Mouse (Mus musculus): ENCODE measurements around the gene Ccdc36.

Gene Ccdc36

DNA sequence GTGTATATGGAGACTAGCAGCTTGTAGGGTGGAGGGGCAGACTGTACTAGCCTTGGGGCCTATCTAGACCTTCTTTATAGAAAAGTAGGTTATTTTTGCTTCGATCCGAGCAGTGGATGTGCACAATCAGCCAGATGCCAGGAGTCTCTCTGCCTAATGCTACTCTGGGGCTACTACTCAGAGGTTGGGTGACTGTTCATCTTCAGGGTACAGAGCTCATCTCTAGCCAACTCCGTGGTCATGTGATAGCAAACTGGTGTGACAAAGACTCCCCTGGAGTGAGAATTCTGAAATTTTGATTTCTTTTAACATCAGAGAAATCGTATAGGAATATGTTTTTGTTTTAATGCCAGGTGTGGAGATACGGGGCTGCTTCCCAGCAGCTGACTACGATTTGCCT lies 24.6 kb upstream of the Ccdc36 start:
- POLR2A ChIA-PET, result interaction anchor here (0.6 to 2.2 kb wide), 39 partner anchors 9 to 372 kb away, joined by 3 to 14 read pairs (median 3); partner anchors contain the start of genes 1700102P08Rik (in 2 of the 4), Nicn1 (in 2 of the 4), Wdr6 (in 2 of the 4) and Gpx1 (in 1 of the 4)
- CTCF ChIA-PET, result interaction anchor here (0.5 to 2.4 kb wide), 75 partner anchors 8 to 554 kb away, joined by 3 to 11 read pairs (median 4); partner anchors contain the start of genes Klhdc8b (in 3 of the 4), 1700102P08Rik (in 2 of the 4), Usp19 (in 2 of the 4) and Amigo3 (in 1 of the 4)

DNA sequence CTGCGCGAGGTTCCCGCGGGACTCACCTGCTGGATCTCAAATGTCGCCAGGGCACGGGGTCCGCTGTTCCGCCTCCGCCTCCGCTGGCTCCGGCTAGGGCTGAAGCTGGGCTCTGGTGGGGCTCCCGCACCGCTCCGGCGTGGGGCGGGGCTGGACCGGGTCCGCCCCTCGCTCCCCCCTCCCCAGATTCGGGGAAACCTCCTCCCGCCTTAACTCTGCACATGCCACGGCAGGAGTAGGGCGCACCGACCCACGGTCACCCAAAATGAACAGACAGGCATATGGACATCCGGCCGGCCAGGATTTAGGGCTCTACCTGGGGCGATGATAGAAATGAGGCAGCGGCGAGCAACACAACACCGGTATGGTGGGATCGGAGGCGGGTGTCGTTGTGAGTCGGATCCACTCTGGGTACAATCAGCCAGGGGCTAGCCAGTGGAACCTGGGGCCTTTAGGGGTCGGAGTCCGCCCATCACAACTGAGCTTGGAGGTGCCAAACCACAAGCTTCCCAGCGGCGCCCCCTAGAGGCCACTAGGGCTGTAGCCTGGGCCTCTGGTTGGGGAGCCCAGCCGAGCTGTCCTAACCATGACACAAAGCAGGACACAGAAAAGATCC lies 24.1 kb upstream of the Ccdc36 start:
- CTCF ChIA-PET, result interaction anchor here (0.5 to 2.4 kb wide), 83 partner anchors 8 to 692 kb away, joined by 3 to 11 read pairs (median 4); partner anchors contain the start of genes Klhdc8b (in 3 of the 4), 1700102P08Rik (in 2 of the 4), Usp19 (in 2 of the 4) and Amigo3 (in 1 of the 4)
- POLR2A ChIA-PET, result interaction anchor here (0.6 to 2.2 kb wide), 39 partner anchors 9 to 373 kb away, joined by 3 to 14 read pairs (median 3); partner anchors contain the start of genes 1700102P08Rik (in 2 of the 4), Nicn1 (in 2 of the 4), Wdr6 (in 2 of the 4) and Gpx1 (in 1 of the 4)

DNA sequence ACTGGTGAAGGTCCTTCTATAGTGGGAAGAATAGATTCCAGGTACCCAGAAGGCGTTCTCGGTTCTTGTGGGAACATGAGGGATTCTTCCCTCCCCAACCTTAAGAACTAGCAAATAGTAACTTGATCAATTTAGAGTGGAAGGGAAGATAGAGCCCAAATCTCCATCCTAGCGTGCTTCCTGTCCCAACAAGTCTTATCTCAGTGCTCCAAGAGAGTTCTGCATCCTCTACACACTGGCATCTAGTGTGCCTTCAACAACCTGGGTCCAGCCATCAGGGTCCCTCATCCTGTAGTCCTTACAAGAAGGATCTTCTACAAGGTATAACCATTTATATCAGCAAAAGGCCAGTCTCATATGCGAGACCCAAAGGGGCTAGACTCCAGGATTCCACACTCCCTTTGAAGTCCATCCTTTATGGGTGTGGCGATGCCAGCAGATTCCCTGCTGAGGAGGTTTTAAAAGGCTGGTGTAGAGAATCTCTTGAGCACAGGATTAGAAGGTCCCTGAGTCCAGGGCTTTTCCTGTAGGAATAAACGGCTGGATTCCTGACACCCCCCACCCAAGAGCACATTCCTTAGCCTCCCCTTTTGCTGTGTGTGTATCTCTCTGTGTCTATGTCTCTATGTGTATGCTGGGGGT lies 23.4 kb upstream of the Ccdc36 start:
- ChIA-PET CTCF (interaction anchor here (0.9 to 2.4 kb wide), 15 partner anchors 8 to 398 kb away, joined by 3 to 10 read pairs (median 5); partner anchors contain the start of genes Amigo3 (in 1 of the 4), Ccdc36 (in 1 of the 4), Klhdc8b (in 1 of the 4) and Lamb2 (in 1 of the 4)), POLR2A (interaction anchor here in 3 of 4 experiments (1.1 to 2.2 kb wide), 8 partner anchors 13 to 187 kb away, joined by 3 to 14 read pairs (median 10); partner anchors contain the start of genes 1700102P08Rik (in 2 of the 3), Qars (in 1 of the 3), Qrich1 (in 1 of the 3) and Rhoa (in 1 of the 3))

DNA sequence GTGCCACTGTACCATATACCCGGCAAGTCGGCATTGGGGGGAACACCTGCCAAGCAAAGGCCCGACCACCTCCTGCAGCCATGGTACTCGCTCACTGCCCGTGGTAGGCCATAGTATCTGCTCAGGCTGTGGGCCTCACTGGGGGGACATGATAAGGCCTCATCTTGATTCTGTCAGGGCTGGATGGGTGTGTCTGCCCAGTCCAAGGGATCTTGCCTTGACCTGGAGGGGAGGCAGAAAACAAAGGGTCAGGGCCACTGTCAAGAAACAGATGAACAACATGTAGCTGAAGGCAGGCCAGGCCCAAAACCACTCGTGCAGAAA lies 22.8 kb upstream of the Ccdc36 start:
- POLR2A ChIA-PET, result no interaction called here
- CTCF ChIA-PET, result interaction anchor here in 1 of 4 experiments (1.9 to 2.4 kb wide), 2 partner anchors 13 to 28 kb away, joined by 5 to 10 read pairs; partner anchors contain the start of gene Lamb2

DNA sequence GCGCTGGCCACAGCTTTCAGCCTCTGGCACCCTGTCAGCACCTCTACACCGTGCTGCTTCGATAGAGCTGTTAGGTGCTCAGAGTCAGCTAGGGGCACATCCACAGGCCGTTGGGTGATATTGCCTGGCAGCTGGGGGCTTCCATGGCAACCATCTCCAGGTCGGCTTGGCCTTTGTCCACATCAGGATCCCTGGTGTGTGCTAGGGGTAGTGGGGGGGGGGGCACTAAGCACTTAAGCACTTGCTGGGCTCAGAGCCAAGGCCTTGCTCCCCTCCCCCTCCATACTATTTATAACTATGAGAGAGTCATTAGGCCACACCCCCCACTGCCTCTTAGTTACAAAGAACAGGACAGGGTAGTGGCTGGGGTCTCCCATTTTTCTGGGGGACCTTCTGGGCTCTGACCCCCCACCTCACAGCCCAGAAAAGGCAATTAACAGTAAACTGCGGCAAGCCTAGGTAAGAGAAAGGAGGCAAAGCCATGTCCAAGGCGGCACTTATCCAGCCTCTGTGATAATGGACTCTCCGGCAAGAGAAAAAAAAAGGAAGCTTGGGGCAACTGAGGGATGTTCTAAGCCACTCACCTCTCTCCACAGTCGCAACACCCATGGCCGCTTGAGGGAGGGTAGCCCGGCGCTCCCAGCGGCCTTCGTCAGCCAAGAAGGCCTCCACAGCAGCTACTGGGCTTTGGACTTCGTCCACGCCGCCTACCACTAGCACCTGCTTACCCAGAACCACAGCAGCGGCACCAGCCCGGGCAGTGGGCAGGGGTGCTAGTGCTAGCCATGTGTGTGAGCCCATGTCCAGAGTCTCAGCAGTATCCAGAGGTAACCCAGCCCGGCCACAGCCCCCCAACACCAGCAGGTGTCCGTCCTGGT lies 22.2 kb upstream of the Ccdc36 start:
- POLR2A ChIA-PET, result interaction anchor here in 3 of 4 experiments (0.6 to 2.8 kb wide), 10 partner anchors 7 to 128 kb away, joined by 3 to 5 read pairs (median 5); partner anchors contain the start of genes 1700102P08Rik (in 2 of the 3), Qars (in 1 of the 3), Usp19 (in 1 of the 3) and Wdr6 (in 1 of the 3)
- CTCF ChIA-PET, result interaction anchor here (0.6 to 0.8 kb wide), 10 partner anchors 10 to 457 kb away, joined by 3 to 16 read pairs (median 4); partner anchors contain the start of genes Dag1 (in 1 of the 4) and Gpx1 (in 1 of the 4)

DNA sequence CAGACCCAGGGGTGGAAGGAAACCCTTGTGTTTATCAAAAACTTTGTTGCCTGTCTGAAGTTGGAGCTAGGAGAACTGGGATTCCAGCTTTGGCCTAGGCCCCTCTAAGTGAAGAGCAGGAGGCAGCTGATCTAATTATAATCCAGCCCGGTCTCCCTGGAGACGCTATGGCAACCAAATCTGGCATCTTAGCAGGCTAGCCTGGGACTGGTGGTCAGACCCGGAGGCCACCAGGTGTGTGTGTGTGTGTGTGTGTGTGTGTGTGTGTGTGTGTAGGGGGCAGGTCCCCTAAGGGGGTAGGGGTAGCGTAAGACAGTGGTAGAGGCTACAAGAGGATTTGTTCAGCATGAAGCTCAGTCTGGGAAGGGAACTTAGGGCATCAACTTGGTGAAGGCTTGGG lies 21.6 kb upstream of the Ccdc36 start:
- CTCF ChIA-PET, result interaction anchor here (0.6 to 0.8 kb wide), 9 partner anchors 9 to 457 kb away, joined by 3 to 16 read pairs (median 4); partner anchors contain the start of genes Dag1 (in 1 of the 4) and Gpx1 (in 1 of the 4)
- POLR2A ChIA-PET, result interaction anchor here in 3 of 4 experiments (0.6 to 2.8 kb wide), 12 partner anchors 8 to 129 kb away, joined by 3 to 6 read pairs (median 5); partner anchors contain the start of genes 1700102P08Rik (in 2 of the 3), Lamb2 (in 1 of the 3), Qars (in 1 of the 3) and Qrich1 (in 1 of the 3)

DNA sequence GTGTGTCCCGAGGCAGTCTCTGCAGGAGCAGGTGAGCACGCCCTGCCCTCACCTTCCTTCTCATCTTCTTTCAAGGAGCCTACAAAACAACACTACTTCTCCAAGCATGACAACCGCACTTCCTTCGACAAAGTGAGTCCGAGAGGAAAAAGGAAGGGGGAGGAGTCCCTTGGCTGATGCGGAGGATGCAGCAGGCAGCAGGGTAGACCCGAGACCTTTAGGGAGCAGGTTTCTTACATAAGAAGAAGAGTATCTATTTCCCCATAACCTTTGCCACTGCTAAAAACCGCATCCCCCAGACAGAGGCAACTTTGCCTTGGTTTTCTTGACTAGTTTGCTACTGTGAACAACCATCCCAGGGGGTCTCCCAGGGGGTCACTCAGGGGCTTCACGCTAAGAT lies 16.8 kb upstream of the Ccdc36 start:
- ChIA-PET CTCF (interaction anchor here in 1 of 4 experiments (1.6 kb wide), 1 partner anchor 8 kb away, joined by 4 read pairs; no protein-coding TSS in a partner anchor), POLR2A (no interaction called here)

DNA sequence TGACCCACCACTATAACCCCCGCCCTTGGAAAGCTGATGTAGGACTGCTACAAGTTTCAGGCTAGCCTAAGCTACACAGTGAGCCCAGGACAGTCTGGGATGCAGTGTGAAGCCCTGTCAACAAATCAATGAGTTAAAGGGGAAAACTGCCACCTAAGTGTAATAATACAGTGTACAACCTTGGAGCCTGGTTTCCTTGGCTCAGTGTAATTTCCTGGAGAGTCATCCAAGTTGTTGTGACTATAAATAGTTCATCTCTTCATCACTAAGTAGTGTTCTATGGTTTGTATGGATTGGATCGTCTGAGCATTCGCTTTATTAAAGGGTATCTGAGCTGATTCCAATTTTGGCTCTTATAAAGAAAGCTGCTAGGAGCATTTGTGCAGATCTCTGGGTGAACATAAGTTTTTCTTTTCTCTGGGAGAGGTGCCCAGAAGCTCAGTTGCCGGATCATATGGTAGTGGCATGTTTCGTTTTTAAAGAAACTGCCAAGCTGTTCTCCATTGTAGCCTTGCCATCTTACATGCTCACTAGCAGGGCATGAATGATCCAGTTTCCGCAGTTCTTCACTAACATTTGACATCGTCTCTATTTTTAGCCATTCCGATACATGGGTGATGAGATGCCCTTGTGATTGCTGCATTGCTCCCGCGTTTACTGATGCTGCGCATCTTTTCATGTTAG lies 13.1 kb upstream of the Ccdc36 start:
- ChIA-PET POLR2A (interaction anchor here in 3 of 4 experiments (0.5 to 1.5 kb wide), 5 partner anchors 14 to 151 kb away, joined by 3 to 6 read pairs (median 4); partner anchors contain the start of genes Gpx1 (in 1 of the 3), Rhoa (in 1 of the 3) and Tcta (in 1 of the 3)), CTCF (interaction anchor here in 2 of 4 experiments (0.7 to 2.1 kb wide), 3 partner anchors 9 to 202 kb away, joined by 3 to 10 read pairs (median 3); no protein-coding TSS in a partner anchor)

DNA sequence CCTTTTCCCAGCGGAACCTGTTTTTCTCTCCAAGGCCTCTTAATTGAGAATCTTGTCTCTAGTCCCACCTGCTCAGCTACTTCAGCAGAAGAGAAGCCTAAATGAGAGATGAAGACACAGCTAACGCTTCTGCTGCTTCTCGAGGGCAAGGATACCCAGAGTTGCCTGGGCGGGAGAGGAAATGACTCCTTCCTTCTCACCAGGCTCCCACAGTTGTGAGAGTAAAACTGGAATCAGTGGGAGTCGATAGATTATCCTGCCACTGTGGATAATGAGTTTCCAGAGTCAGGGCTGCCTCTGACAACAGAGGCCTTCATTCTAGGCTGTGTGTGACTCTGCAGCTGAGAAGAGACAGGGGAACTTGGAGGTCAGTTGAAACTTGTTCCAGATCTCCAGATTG lies 12.2 kb upstream of the Ccdc36 start:
- ChIA-PET POLR2A (interaction anchor here in 3 of 4 experiments (0.5 to 1.5 kb wide), 4 partner anchors 12 to 152 kb away, joined by 3 to 6 read pairs (median 4); partner anchors contain the start of gene Gpx1 (in 1 of the 3)), CTCF (interaction anchor here in 3 of 4 experiments (0.5 to 2.1 kb wide), 7 partner anchors 10 to 201 kb away, joined by 3 to 10 read pairs (median 3); no protein-coding TSS in a partner anchor)

DNA sequence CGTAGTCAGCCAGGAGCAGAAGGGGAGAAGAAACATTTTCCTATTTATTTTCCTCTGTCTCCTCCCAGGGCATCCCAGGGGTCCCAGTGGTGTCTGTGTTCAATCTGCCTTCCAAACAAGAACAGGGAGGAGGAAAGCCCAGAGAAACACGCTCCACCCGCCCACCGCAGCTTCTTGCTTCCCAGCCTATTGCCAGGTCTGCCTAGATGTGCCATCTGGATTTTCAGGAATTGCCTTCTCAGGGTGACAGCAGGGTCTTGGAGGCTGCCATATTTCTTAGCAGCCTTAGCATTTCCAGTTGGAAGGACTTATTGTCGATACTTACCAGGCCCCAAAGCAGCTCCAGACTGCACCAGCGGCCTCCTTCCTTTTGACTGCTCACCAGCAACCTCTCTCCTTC lies 10.9 kb upstream of the Ccdc36 start:
- CTCF ChIA-PET, result interaction anchor here in 3 of 4 experiments (1.0 to 2.1 kb wide), 3 partner anchors 13 to 17 kb away, joined by 3 to 10 read pairs (median 5); no protein-coding TSS in a partner anchor
- POLR2A ChIA-PET, result interaction anchor here in 1 of 4 experiments (0.5 to 1.2 kb wide), 3 partner anchors 101 to 1324 kb away, joined by 3 to 4 read pairs (median 3); partner anchors contain the start of gene Gpx1

DNA sequence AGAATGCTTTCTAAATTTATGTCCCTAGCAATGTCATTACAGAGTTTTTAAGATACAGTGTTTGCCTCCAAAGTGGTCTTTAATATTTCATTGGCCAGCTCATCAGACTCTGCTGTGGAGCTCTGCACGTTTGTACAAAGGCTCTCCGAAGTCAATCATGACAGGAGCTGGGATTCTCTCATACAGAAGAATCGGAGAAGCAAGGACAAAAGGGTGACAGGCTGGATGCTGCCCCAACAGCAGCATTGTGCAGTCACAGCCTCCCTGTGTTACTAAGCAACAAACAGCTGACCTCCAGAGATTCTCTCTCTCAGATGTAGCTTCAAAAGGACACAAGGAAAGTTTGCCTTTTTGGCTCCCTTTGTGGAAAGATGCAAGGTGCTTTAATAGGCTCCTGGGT lies 7.9 kb upstream of the Ccdc36 start, which contains the start of gene BC048562:
BC048562 (plus strand) TSS at position 301 of the 400 bp plus-strand sequence.
- ChIA-PET CTCF (interaction anchor here in 2 of 4 experiments (1.7 kb wide), 2 partner anchors 16 to 17 kb away, joined by 5 to 8 read pairs; no protein-coding TSS in a partner anchor), POLR2A (interaction anchor here in 2 of 4 experiments (0.6 to 1.2 kb wide), 3 partner anchors 82 to 130 kb away, joined by 3 to 6 read pairs (median 3); partner anchors contain the start of gene Tcta (in 1 of the 2))

DNA sequence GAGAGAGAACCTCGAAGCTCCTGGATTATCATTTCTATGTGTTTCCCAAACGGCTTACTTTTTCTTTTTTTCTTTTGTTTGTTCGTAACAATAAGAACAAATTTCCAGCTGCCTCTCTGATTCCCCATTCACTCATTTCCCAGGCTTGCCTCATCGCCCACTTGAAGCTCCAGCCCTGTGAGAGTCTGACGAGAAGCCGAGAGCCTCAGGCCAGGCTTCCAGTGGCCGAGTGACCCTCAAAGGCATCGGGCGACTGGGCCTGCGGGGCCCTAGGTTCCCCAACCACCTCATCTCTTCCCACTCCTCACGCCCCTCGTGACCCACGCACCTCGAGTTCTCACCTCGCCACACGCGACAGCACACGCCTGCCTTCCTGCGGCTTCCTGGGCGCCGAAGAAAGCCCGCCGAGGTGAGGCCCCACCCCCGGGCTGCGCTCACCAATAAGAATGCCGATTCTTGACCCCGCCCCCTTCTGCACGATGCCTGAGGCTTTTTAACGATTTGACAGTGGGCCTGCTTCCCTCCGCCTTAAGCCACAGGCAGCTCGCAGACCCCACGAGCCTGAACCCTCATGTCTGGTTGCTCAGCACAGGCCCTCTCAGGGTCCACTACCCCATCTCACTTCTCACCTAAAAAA lies 3.3 kb upstream of the Ccdc36 start:
- ChIA-PET CTCF (interaction anchor here in 3 of 4 experiments (0.7 to 1.3 kb wide), 5 partner anchors 21 to 307 kb away, joined by 3 to 6 read pairs (median 4); no protein-coding TSS in a partner anchor), POLR2A (interaction anchor here in 3 of 4 experiments (0.7 to 1.1 kb wide), 3 partner anchors 21 to 524 kb away, joined by 3 to 4 read pairs (median 4); no protein-coding TSS in a partner anchor)

DNA sequence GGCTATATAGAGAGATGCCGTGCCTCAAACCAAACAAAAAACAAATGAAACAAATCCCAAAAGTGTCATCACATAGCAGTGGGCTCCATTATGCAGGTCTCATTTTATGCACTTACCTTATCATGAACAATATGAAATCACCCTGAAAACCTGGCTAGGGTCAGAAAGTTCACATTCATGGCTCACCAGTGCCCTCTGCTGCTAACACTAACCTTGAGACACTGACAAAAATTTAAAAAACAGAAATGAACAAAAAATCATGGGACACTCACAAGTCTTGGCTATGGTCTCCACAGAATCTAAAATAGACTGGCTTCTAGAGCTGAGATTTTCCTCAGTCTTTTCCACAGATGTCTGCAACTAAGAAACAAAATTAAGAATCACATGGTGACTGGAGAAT lies 16.1 kb downstream of the Ccdc36 start:
- ChIA-PET CTCF (interaction anchor here in 2 of 4 experiments (0.6 to 2.7 kb wide), 8 partner anchors 40 to 229 kb away, joined by 3 to 15 read pairs (median 3); no protein-coding TSS in a partner anchor), POLR2A (interaction anchor here in 3 of 4 experiments (1.0 to 3.7 kb wide), 11 partner anchors 10 to 128 kb away, joined by 3 to 23 read pairs (median 6); partner anchors contain the start of genes 1700102P08Rik (in 3 of the 3), Gpx1 (in 2 of the 3) and Ccdc36 (in 1 of the 3))

DNA sequence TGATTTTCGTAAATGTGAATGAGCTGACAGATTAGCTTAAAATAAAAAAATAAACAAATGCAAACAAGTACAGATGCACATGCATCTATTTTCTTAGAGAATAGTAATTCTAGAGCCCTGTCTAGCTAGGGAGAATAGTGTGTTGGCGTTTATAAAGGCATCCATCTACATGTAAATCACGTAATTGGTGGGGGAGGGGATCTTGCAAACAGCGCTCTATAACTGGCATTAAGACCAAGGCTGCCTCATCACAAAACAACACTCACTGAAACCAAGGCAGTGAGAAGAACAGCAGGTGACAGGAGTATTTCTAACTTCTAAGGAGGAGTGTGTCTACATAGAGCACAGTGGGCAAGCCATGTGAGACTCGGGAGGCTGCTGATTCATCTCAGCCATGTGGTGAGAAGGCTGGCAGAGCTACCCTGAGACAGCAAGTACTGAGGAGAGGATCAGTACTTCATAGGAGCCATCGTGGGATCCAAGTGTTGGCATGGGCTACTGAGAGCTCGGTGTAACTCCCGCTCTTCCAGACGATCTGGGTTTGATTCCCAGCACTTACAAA lies 16.8 kb downstream of the Ccdc36 start:
- ChIA-PET POLR2A (interaction anchor here (0.6 to 3.7 kb wide), 17 partner anchors 8 to 388 kb away, joined by 3 to 23 read pairs (median 4); partner anchors contain the start of genes 1700102P08Rik (in 3 of the 4), Gpx1 (in 2 of the 4) and Ccdc36 (in 1 of the 4)), CTCF (interaction anchor here in 3 of 4 experiments (0.6 to 2.7 kb wide), 12 partner anchors 19 to 230 kb away, joined by 3 to 15 read pairs (median 3); partner anchors contain the start of genes 1700102P08Rik (in 1 of the 3) and Nicn1 (in 1 of the 3))

DNA sequence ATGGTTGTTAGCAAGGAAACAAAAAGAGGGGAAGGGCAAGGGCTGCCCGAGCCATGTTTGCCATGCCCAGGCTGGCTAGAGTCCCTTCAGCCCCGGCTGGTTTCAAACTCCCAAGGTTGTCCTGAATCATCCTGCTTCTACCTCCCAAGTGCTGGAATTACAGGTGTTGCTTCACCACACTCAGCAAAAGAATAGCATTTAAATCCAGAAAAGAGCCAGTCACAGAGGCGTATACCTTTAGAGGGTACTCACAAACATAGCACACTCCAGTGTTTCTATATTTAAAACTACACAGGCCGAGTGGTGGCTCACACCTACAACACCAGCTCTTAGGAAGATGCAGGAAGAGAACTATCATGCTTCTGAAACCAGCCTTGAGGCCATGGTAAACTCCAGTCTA lies 18.7 kb downstream of the Ccdc36 start:
- ChIA-PET CTCF (interaction anchor here in 1 of 4 experiments (0.6 kb wide), 1 partner anchor 121 kb away, joined by 5 read pairs; no protein-coding TSS in a partner anchor), POLR2A (interaction anchor here in 2 of 4 experiments (1.1 to 3.7 kb wide), 3 partner anchors 16 to 71 kb away, joined by 3 to 23 read pairs (median 3); partner anchors contain the start of genes 1700102P08Rik (in 1 of the 2) and Gpx1 (in 1 of the 2))

Measured in embryonic stem cell, embryonic (primary cell).